Mouse (Mus musculus) cerebellum, adult 9-10 months (tissue): ENCODE results near the gene Gm5767.

Experiments used
- DNase-seq: peaks from one replicate; pipeline ENCODE4 v3.0.0; 2022

Gene Gm5767

DNA sequence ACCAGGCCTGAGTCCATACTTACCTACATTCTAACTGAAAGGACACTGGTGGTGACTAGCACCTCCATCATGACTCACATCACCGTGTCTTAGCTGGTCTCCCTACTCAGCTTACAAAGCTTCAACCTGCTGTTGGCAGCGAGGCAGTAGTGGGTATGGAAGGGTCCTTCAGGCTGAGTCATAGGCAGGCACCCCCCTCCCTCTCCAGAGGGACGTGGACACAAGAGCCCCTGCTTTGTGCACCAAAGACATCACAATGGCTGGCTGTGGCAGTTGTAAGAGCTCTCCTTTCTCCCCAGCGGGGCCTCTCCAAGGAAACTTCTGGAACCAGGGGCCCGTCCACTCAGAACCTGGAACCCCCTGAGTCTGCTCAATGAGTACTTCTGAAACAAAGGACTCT lies at the start of gene Gm5767:
TSS of gene Gm5767 (plus strand) at position 301 of the 400 bp plus-strand sequence.
- DNase-seq: no peak

DNA sequence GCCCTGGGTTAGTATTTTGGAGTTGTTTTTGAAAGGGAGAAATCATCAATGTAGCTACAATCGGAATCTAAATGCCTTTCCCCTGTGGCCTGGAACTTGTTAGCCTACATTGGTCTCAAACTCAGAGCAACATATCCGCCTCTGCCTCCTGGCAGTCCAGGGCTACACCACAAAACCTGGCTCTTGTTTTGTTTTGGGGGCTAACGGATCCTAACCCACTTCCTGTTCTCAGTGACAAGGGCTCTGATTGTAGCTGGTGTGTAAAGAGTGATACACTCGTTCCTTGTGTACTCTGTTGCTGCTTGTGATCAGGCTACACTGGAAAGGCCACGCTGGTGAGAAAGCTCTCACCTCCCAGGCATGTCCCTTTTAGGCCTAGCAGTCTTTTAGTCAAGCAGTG lies 49.1 kb upstream of the Gm5767 start:
- no peak for DNase-seq

DNA sequence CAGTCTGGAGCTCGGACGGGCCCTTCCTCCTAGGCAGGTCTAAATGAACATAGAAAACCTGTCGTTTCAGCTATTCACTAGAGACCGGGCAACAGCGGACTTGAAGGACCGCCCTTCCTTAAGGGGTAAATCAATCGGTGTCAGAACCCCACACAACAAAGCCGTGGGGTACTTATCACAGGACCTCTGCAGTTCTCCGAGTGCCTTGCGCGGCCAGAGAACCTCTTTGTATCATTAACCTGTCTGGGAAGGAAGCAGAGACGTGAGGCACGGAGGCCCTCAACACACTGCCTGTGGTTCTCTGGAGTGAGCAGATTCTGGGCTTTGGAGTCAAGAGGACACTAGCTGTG lies 43.7 kb upstream of the Gm5767 start:
- no peak for DNase-seq

DNA sequence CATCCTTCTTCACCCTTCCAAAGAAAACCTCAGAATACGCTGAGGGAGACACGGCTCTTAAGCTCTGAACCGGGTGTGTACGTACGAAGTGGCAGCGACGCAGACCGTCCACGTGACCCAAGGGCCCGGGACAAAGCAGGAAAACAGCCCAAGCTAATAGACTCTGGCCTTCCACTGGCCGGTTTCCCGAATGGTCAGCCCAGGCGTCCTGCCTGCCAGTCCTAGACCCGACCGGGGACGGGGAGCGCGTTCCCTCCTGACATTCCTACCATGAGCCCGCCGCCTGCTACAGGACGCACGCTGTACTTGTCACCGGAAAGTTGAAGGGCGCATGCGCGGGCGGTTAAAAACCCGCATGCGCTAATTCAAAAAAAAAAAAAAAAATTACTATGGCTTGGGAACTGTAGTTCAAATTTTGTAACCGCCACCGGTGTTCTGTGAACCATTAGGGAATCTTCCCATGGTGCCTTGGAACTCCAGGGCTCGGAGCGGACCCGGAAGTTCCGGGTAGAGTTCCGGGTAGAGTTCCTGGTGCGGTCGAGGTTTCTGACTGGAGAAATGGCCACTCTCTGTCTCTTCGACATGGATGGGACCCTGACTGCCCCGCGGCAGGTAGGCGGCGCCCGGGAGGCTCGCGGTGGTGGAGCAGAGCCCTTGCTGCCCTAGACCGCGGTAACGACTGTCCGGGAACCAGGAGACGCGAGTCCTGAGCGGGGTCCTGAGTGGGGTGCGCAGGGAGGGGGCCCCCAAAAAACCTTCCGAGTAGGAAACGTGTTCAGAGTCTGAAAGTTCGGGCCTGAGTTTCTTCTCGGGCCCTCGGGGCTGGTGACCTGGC lies 43.1 kb upstream of the Gm5767 start, which contains the start of the genes Pmm2 and Tmem186:
TSS of gene Pmm2 (plus strand) at position 458 of the 835 bp plus-strand sequence.
TSS of gene Tmem186 (minus strand) at position 496 of the 835 bp plus-strand sequence.
- peak; percentile 92 for DNase-seq

DNA sequence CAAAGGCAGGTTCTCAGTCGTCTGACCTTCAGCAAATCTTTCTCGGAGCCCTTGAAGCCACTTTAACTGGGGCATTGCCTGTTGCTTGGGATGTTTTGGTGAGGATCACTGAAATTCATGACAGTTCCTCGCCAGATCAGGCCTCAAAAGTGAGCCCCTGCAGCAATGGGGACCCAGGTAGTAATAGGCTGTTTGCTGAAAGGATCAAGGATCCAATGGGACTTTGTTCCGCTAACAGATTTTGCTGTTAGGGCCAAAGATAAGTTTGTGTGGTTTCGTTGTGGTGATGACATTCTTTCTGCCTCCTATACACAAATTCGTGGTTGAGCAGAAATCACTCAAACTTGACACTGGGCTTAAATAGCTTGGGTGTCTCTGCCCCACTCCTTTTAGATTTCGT lies 42.4 kb upstream of the Gm5767 start:
- DNase-seq: peak; percentile 21

DNA sequence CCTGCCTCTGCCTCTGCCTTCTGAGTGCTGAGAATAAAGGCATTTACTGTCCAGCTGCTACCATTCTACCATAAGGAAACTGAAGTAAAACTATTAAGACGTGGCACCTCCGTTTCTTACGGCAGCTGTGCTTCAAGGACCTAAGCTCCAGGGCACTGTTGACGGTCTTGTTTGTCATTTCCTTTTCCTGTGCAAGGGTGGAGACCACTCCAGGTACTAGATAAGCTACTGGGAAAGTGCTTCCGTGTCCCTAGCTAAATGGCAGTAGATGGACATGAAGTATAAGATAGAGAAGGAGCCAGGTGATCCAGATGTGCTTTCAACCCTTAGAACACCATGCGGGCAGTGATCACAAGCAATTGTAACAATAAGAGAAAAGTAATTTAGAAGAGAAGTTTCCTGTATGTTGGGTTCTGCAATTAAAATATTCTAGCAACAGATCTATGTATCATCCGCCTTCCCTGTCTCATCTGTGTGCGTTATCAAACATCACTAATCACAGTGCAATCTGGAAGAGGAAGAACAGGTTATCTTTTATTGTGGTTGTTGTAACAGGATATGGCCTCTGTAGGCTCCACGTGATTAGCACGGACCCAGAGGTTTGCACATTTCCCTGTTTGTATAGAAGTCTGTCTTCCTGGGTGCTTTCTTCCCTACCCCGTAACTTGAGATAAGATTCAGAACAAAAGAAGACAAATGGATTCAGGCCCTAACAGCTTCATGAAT lies 40.9 kb upstream of the Gm5767 start:
- no peak for DNase-seq

DNA sequence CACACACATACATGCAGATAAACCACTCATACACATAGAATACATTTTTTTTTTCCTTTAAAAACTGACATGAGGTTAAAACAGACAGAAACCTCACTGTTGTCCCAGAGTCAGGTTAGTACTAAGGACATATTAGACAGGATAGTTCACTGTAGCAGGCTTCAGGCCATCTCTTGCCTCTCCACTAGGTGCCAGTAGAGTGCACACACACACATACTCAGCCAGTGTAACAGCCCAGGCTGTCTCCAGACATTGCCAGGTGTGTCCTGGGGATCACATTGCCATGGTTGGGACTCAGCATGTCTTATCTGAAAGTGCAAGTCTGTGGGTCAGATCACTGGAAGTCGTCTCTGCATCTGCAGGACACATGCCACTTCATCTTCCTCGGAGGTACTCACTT lies 36.7 kb upstream of the Gm5767 start:
- DNase-seq: peak; percentile 43

DNA sequence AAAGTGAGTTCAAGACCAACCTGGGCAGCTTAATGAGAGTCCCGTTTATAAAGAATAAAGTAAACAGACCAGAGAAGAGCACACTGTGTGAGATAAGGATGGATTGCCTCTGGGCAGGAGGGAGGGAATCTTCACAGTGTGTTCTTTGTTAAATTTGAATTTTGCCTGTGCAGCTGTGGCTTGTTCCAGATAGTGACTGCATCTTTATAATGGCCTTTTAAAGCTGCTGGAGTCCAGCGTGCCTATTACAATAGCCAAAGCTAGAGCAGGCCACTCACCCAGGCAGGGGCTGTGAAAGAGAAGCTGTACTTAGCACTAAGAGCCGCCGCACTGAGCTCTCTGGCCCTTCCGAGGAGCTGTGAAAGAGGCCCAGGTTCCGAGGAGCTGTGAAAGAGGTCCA lies 35.0 kb upstream of the Gm5767 start:
- no peak for DNase-seq

DNA sequence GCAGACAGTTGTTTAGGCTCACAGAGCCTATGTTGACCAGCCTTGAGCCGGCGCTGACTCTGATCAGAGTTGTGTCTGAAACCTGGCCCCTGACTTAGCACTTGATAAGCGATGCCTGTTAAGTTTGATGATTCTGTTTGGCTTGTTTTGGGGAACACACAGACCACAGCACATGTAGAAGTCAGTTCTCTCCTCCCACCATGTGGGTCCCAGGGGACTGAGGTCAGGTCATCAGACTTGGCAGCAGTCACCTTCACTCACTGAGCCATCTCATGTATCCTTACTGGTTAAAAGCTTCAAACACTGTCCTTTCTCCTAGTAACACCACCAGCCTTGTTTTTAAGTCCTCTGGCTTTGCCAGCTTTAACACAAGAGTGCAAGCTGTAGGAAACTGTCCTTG lies 30.6 kb upstream of the Gm5767 start:
- DNase-seq: no peak

DNA sequence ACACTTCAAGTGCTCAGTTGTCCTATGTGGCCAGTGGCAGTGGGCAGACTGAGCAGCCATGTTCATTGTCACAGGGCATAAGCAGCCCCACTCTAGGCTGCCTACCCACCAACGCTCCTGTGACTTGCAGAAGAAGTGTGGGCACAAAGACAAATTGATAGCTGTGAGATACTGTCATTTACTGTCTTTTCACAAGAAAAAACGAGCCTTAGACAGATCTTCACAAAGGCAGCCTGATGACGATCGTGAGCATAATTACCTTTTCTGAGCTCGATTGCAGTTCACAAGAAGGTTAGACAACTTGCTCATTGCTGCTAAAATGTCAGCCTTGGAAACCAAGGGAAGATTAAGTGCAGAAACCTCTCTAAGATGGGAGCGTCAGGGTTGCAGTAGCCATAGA lies 25.5 kb upstream of the Gm5767 start:
- DNase-seq: no peak

DNA sequence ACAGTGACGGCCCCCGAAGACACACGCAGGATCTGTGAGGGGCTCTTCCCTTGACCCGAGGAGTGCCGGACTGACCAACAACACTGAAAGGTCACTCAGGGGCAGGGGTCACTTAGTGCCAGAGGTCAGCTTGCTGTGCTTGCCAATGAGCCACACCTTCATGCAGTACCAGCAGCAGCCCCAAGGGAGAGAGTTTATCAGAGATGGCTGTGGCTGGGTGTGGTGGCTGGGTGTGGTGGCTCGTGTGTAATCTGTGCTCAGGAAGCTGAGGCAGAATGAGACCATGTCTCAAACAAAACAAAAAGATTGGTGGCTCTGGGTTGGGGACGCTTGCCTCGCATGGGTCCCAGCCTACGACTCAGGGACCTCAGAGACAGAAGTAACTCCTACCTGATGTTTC lies 25.0 kb upstream of the Gm5767 start:
- DNase-seq: no peak

DNA sequence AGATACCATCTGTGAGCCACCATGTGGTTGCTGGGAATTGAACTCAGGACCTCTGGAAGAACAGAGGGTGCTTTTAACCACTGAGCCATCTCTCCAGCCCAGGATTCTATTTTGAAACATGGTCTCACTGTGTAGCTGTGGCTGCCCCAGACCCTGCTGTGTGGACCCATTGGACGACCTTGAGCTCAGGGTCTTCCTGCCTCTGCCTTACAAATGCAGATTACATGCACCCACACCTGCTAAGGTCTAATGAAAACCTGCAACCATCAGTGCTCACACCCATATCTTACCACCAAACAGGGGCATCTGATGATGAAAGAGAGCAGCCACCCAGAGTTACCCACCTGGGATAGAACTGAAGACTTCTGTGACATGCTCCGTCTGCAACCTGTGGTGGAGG lies 24.3 kb upstream of the Gm5767 start:
- no peak for DNase-seq

DNA sequence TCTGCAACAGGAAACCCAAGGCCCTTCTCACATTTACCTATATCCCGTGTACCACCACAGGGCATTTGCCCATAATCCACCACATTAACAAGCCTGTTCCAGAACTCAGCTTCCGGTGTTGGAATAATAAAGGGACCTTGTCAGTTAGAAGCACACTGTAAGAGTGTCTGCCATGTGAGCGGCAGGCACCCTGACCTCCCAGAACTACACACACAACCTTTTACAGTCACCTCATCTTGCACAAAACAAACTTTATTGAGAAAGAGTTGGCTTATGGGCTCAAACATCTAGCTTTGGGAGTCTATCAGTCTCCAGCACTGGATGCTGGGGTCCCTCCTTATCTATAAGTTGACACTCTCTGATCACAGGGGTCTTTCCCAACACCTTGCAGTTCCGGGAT lies 22.2 kb upstream of the Gm5767 start:
- DNase-seq: no peak

DNA sequence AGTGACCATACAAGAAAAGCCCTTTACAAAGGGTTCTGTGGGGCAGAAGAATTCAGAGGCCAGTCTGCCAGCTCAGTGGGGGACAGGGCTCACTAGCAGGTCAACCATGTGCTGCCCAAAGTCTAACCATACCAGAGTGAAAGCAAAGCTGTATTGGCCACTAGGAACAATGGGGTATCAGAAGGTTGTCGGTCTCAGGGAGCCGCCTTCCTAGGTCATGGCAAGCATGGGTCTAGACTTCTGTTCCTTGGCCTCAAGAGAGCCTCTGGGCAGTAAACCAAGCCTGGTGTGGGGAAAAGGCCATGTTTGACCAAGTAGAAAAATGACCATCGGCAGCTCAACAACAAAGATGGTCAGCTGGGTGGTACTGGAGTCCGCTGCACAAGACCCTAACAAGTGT lies 21.8 kb upstream of the Gm5767 start:
- DNase-seq: no peak

DNA sequence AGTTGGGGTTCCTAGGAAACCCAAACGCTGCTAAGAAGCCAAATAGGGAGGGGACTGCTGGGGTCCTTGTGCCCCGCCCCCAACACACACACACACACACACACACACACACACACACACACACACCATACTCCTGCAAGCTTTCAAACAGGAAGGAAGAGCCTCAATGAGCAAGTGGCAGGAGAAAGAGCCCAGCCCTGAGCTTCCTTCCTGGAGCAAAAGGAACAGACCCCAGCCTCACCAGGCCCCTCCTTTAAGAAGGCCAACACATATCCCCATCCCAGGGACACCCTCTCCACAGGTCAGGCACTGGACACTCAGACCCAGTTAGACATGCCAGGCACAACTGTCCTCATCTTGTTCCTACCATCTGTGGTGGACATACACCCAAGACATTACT lies 17.5 kb upstream of the Gm5767 start:
- DNase-seq: no peak

DNA sequence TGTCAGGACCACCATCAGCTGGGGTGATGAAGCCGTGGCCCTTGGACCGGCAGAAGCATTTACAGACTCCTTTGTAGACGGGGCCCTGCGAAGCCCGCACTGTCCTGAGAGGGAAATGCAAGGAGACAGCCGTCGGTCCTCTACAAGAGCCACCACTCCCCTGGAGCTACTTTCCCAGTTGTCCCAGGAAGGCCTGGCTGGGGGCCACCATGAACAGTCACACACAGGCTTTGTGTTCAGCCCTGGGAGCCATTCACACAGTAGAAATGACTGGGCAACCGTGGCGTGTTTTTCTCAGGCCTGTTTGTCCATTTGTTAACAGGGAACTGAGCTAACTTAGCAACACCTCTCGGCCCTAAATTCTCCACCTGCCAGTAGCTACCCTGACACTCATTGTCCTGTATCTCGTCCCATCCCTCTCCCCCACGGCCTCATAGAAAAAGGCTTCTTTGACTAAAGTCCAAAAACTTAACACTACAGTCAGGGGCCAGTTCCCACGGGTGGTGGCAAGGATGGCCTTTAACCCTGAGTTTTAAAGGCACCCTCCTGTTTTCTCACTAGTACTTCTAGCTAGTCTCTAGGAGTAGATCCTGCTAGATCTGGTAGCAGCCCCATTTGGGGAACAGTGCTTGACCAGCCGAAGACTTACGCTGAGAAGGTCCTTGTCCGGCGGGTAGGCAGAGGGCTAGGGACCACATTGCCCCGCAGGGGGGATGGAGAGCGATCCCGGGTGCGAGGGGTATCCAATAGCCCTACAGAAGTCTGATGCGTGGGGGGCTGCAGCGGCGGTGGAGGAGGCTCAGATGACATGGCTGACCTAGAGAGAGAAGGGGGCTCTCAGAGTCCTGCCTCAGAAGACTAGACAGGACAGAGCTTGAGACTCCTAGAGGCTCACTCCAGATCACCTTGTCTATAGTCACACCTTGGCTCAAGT lies 16.7 kb upstream of the Gm5767 start:
- no peak for DNase-seq

DNA sequence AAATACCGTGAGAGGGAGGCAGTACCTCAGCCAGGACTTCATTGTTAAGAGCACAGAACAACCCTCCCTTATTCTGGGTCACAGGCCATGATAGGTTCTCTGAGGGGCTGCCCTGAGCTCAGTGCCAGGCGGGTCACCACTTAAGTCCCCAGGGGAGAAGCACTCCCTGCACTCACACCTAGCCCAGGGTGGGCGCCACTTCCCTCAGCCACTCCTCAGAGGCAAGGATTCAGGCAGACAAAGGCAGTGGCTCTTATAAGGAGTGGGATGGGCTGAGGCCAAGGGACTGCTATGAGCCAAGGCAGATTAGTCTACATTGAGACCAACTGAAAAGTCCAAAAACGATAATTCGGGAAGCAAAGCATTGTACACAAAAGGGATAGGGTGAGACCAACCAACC lies 15.2 kb upstream of the Gm5767 start:
- DNase-seq: no peak

DNA sequence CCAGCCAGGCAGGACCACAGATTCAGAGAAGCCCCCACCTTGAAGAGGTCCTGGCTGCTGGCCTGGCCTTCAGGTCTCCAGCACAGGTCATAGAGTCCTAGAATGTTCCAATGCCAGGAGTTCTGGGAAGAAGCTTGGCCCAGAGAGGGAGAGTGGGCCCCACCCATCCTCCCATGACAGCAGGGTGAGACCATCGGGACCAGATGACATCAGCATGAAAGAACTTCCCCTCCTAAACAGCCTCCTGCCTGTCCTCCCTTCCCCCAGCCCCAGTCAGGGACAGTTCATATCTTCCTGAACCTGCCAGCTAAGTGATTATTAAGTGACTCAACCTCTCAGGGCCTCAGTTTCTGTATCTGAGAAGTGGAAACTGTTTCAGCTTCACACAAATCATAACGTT lies 14.1 kb upstream of the Gm5767 start:
- DNase-seq: no peak

DNA sequence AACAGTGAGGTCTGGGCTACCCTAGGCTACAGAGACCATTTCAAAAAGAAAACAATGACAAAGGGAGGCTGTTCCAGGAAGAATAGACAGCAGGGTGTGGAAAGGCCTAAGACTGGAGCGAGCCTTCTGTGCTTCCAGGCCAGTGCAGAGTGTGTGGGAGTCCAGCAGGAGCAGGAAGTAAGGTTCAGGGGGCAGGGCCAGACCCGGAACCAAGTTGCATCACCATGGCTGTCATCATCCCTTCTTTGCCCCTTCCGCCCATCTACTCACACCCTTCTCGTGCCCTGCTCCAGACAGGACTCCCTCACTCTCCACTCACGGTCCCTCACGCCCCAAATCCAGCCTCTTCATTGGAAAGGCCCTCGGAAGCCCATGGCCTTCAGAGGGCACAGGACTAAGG lies 13.3 kb upstream of the Gm5767 start:
- no peak for DNase-seq

DNA sequence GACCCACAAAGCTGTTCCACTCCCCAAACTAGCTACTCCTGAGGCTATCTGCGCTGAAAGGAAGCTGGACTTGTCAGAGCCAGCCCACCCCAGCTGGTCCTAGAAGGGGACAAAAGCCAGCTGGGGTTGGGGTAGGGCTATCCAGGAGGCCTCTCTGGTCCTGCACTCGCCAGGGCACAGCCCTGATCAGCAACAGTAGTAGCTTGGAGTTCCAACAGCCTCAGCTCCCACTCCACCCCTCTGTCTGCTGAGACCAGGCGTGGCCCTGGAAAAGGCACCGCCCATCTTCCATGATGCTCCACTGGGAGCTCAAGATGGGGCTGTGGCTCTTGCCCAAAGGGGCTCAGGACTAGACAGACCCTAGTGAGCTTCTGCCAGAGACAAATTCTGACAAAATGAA lies 12.8 kb upstream of the Gm5767 start:
- no peak for DNase-seq

DNA sequence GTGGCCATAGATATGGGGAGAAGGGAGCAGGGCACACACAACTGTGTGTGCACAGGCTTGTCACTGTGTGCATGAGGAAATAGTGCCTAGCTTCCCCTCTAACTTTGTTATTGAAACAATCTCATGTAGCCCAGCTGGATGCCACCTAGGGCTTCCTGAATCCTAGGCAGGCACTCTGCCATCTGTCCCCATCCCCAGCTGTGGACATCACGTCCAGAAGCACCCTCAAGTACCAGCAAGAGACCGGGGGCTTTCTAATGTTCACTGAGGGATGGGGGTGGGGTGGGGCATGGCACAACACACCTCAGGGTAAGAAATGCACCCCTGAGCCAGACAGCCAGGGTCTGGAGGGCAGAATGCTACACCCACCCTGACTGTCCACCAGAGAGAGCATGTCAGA lies 12.2 kb upstream of the Gm5767 start:
- no peak for DNase-seq

DNA sequence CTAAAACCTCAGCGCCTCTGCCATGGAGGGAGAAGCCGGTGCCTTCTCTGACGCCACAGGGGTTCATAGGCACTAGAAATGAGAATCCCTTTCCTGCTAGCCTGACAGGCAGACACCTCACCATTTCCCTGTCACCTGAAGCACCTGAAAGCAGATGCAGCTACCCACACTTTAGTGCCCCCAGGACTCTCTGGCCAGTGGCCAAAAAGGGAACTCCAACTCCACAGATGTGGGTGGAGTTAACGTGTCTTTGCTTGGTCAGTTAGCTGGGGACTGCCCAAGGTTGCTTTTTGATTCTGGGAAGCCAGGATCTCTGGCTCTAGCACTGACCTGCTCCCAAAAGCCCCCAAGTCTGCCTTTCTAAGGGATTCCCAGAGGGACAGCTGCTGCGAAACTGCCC lies 11.1 kb upstream of the Gm5767 start:
- no peak for DNase-seq
